Mouse (Mus musculus) neural tube, embryonic 15.5 days (tissue): ENCODE measurements around the gene Bcas3. TPM values are rescaled to one million over a fixed set of nuclear protein-coding genes. Genes with fewer than 3 reads are reported as not detected.

Experiments used
- ATAC-seq: fragments of 200-750 bp; cut with Nextera tagmentation; 2 replicates; pipeline ENCODE4 v1.8.0; 2017; ENCODE audit warnings: mild to moderate bottlenecking, moderate TSS enrichment, moderate library complexity; ENCODE audit not compliant: low FRiP score
- H3K27ac ChIP-seq: fragments of 300-500 bp; sonication (generic); replicated peaks from 2 replicates; pipeline ENCODE4 v1.5.1; 2015; ENCODE audit warnings: mild to moderate bottlenecking, inconsistent platforms
- H3K27me3 ChIP-seq: fragments of 300-500 bp; sonication (generic); replicated peaks from 2 replicates; pipeline ENCODE4 v1.6.1; 2015; ENCODE audit warnings: inconsistent platforms
- H3K36me3 ChIP-seq: fragments of 300-500 bp; sonication (generic); 2 replicates; pipeline ENCODE4 v1.6.1; 2015; ENCODE audit warnings: inconsistent platforms
- H3K4me1 ChIP-seq: fragments of 300-500 bp; sonication (generic); 2 replicates; pipeline ENCODE4 v1.6.1; 2015; ENCODE audit warnings: inconsistent platforms
- H3K4me2 ChIP-seq: fragments of 300-500 bp; sonication (generic); 2 replicates; pipeline ENCODE4 v1.6.1; 2015; ENCODE audit warnings: inconsistent platforms, mild to moderate bottlenecking, moderate library complexity
- H3K4me3 ChIP-seq: fragments of 300-500 bp; sonication (generic); replicated peaks from 2 replicates; pipeline ENCODE4 v1.5.1; 2015; ENCODE audit warnings: mild to moderate bottlenecking, inconsistent platforms
- H3K9ac ChIP-seq: fragments of 300-500 bp; sonication (generic); replicated peaks from 2 replicates; pipeline ENCODE4 v1.6.1; 2015; ENCODE audit warnings: mild to moderate bottlenecking, inconsistent platforms
- H3K9me3 ChIP-seq: fragments of 300-500 bp; sonication (generic); replicated peaks from 2 replicates; pipeline ENCODE4 v1.6.1; 2016; ENCODE audit warnings: inconsistent platforms
- WGBS: fragments of 180-500 bp; shearing (Covaris S2); methylation state at CpG from one replicate; pipeline ENCODE4 v1.1.7; 2015; ENCODE audit warnings: mixed read lengths; 5-methylcytosine and 5-hydroxymethylcytosine counted together
- polyA plus RNA-seq: library from polyadenylated mRNA; unstranded; fragments of >200 nt; fragmentation: Nextera tagmentation; extraction: Ambion mirVana; gene quantifications from 2 replicates; pipeline ENCODE4 v1.2.1, GENCODE M21; 2015

Bcas3 gene
- 30.0 and 31.6 TPM in 2 replicates for polyA plus RNA-seq

- H3K4me3 ChIP-seq, result peak within 1 kb of the TSS; percentile 79
- peak within 1 kb of the TSS; percentile 72 for H3K27ac ChIP-seq
- H3K4me1 ChIP-seq, result peaks cover 12% of the 10 kb centered on the region
- ATAC-seq, result peak; percentile 99
- H3K9ac ChIP-seq, result peak within 1 kb of the TSS; percentile 87
- H3K4me2 ChIP-seq, result peak within 1 kb of the TSS; percentile 90
- WGBS, result under 1% methylated on average over 47 of the region's 47 CpGs
- H3K9me3 ChIP-seq, result no peaks in the 10 kb centered on the region
- H3K36me3 ChIP-seq, result no peaks in the 10 kb centered on the region
- H3K27me3 ChIP-seq, result no peaks in the 10 kb centered on the region
Observed at GRCm38 (mm10) chr11:85352539-85353380, at the start of gene Bcas3. Gene Bcas3 (plus strand): TSS chr11:85353167.

DNA sequence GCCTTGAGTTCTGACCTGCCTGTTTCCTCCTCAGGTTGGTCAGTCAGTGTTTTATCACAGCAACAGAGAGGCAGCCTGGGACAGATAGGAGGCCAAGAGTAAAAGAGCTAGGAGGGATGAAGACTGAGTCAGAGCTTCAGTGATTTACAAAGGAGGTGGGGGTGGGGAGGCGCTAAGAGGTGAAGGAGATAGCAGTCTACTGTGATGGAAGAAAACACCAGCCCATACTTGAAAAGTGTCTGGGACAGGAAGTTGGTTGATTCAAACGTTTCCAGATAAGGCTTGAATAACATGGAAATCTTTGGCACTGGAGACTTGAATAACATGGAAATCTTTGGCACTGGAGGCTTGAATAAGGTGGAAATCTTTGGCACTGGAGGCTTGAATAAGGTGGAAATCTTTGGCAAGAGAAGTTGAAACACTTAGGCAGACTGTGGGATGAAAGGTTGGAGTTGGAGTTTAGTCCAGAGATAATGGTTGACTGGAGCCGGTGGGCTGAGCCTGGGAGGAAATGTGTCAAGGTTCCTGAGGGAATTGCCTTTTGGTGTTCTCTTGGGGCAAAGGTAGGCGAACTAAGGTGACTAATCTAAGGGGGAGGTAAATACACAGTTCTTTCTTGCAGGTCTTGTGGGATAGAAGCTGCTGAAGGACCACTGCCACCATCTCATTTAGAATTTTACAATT, 46.2 kb upstream of the Bcas3 start:
- H3K9me3 ChIP-seq, result no peaks in the 10 kb centered on the region
- no peak for ATAC-seq
- no peaks in the 10 kb centered on the region for H3K27me3 ChIP-seq
- H3K27ac ChIP-seq, result no peak overlapping the region
- H3K9ac ChIP-seq, result no peak overlapping the region
- H3K4me1 ChIP-seq, result no peaks in the 10 kb centered on the region; the same call in 1 of the 2 replicates
- no peak overlapping the region for H3K4me3 ChIP-seq
- H3K4me2 ChIP-seq, result no peak overlapping the region
- no peaks in the 10 kb centered on the region for H3K36me3 ChIP-seq
- 68% methylated on average over 4 of the region's 4 CpGs for WGBS

DNA sequence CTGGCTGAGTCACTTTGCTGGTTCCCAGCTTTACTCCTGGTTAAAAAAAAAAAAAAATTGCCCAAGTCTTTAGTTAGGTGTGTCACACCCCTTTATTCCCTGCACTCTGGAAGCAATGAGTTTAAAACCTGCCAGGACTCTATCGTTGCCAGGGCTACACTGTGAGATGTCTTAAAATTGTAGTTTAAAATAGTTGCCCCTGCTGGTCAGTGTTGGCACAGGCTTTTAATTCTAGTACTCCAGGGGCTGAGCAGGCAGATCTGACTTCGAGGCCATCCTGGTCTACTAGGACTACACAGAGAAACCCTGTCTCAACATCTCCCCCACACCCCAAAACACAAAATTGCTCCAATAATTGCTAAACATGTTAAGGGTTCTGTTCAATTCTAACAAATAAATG, 44.2 kb upstream of the Bcas3 start:
- 71% methylated on average over 2 of the region's 2 CpGs for WGBS
- no peaks in the 10 kb centered on the region for H3K36me3 ChIP-seq
- peaks cover 17% of the 10 kb centered on the region for H3K4me1 ChIP-seq
- no peak for ATAC-seq
- H3K27me3 ChIP-seq, result no peaks in the 10 kb centered on the region
- no peak overlapping the region for H3K9ac ChIP-seq
- H3K4me3 ChIP-seq, result no peak overlapping the region
- no peak overlapping the region for H3K4me2 ChIP-seq
- no peak overlapping the region for H3K27ac ChIP-seq
- H3K9me3 ChIP-seq, result no peaks in the 10 kb centered on the region

DNA sequence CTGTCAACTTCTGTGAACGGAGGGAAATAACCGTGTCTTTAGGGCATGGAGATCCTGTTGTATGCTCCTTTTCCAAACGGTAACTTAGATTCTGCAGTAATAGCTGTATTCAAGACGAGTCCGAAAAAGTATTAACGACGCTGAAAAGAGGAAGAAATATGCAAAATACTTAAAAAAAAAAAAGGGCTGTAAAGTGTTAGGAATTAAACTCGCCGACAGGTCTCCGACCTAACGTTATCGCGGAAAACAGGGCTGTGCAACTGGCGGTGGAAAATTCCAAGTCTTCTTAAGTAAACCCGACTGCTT, 42.6 kb upstream of the Bcas3 start:
- Histone ChIP-seq H3K4me1 (peaks cover 27% of the 10 kb centered on the region), H3K36me3 (no peaks in the 10 kb centered on the region), H3K27me3 (no peaks in the 10 kb centered on the region), H3K4me2 (peak overlapping the region; percentile 93), H3K27ac (peak overlapping the region; percentile 76; the same call in 1 of the 2 replicates), H3K9ac (peak overlapping the region; percentile 64), H3K9me3 (no peaks in the 10 kb centered on the region), H3K4me3 (peak overlapping the region; percentile 84)
- 2% methylated on average over 15 of the region's 15 CpGs for WGBS
- no peak for ATAC-seq

DNA sequence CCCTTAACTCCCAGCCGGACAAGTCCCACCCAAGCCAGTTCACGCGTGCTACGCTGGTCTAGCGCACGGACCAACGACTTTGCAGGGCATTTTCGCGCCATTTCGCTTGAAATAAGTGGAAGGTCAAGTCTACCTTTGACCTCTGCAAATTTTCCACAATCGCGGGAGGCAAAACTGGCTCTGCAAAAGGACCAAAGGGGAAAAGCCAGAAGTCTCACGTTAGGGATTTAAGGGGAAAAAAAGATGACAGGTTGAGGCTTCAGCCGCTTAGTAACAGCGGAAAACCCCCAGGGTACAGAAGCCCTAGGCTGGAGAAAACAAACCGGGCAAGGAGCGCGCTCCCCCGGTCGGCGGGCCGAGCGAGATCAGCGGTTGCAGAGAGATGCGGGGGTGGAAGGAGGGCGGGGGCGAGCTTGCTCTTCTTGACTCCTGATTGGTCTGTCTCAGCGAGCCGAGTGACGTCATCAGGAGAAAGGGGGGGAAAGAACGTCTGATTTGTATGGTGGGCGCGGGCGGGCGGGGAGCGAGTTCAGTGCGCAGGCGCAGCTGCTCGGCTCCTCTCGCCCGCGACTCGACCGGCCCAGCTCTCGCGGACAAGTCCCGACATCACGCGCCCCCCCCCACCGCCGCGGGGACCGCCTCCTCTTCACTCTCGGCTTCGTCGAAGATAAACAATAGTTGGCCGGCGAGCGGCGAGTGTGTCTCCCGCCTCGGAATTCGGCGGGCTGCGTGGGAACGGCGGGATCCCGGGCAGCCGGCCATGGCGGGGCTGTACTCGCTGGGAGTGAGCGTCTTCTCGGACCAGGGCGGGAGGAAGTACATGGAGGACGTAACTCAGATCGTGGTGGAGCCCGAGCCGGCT, 42.0 kb upstream of the Bcas3 start, which contains the start of gene Ppm1d:
Gene Ppm1d (plus strand): TSS at position 532 of the 862 bp plus-strand sequence.
- Histone ChIP-seq H3K27me3 (no peaks in the 10 kb centered on the region), H3K36me3 (no peaks in the 10 kb centered on the region), H3K4me2 (peak within 1 kb of the TSS; percentile 93), H3K9me3 (no peaks in the 10 kb centered on the region), H3K27ac (peak within 1 kb of the TSS; percentile 94), H3K9ac (peak within 1 kb of the TSS; percentile 81), H3K4me3 (peak within 1 kb of the TSS; percentile 84), H3K4me1 (peaks cover 27% of the 10 kb centered on the region)
- under 1% methylated on average over 67 of the region's 78 CpGs for WGBS
- ATAC-seq, result peak; percentile 95

DNA sequence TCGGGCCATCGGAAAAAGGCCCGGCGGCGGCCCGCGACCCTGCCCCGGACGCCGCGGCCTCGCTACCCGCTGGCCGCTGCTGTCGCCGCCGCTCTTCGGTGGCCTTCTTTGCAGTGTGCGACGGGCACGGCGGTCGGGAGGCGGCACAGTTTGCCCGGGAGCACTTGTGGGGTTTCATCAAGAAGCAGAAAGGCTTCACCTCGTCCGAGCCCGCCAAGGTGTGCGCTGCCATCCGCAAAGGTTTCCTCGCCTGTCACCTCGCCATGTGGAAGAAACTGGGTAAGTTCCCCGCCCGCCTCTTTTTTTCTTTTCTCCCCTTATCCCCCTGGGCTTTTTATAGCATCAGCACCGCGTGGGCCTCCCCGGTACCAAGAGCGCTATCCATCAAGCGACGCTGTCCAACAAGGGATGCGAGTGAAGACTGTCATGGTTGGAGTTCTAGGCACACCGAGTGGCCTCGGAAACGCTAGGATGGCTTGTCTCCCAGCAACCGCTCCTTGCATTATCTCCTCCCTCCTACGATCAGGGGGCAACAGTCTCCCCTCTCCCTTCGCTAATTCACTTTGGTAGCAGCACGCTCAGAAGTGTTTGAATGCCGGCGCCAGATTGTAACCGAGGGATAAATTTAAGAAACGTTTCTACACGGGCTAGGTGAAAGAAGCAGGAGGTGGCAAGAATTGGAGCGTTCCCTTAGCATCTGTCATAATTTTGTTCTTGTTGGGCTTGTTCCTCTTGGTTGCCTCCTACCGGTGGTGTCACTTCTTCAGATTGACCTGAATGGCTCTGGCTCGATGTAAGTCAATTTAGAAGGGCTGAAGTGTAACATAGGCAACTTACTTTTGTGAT, 41.1 kb upstream of the Bcas3 start:
- peak overlapping the region; percentile 94 for H3K27ac ChIP-seq
- H3K4me1 ChIP-seq, result peaks cover 27% of the 10 kb centered on the region
- H3K36me3 ChIP-seq, result no peaks in the 10 kb centered on the region
- peak overlapping the region; percentile 81 for H3K9ac ChIP-seq
- H3K9me3 ChIP-seq, result no peaks in the 10 kb centered on the region
- peak overlapping the region; percentile 84 for H3K4me3 ChIP-seq
- ATAC-seq, result peak; percentile 18
- H3K4me2 ChIP-seq, result peak overlapping the region; percentile 69
- under 1% methylated on average over 56 of the region's 56 CpGs for WGBS
- no peaks in the 10 kb centered on the region for H3K27me3 ChIP-seq

GRCm38 (mm10) chr11:85312818-85313217, 40.1 kb upstream of the Bcas3 start:
- no peaks in the 10 kb centered on the region for H3K36me3 ChIP-seq
- no peak overlapping the region for H3K9ac ChIP-seq
- no peaks in the 10 kb centered on the region for H3K27me3 ChIP-seq
- no peaks in the 10 kb centered on the region for H3K9me3 ChIP-seq
- ATAC-seq, result no peak
- WGBS, result 15% methylated on average over 2 of the region's 2 CpGs
- H3K4me3 ChIP-seq, result peak overlapping the region; percentile 84
- H3K4me1 ChIP-seq, result peaks cover 27% of the 10 kb centered on the region
- H3K27ac ChIP-seq, result no peak overlapping the region
- peak overlapping the region; percentile 69 for H3K4me2 ChIP-seq

DNA sequence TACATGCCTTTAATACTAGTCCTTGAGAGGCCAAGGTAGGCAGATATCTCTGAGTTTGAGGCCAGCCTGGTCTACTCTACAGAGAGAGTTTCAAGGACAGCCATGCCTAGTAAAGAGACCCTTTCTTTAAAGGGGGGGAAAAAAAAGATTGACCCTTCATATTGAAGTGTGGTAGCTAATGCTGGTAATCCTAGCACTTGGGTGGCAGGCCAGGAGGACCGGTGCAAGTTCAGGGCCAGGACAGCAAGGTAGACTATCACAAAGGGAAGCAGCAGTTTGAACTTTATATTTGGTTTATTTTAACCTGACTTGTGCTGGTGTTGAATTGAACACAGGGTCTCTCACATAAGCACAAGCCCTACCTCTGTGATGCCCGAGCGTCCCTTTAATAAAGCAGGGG, 39.6 kb upstream of the Bcas3 start:
- WGBS, result 80% methylated on average over 3 of the region's 3 CpGs
- Histone ChIP-seq H3K27ac (no peak overlapping the region), H3K9ac (no peak overlapping the region), H3K4me3 (peak overlapping the region; percentile 84), H3K9me3 (no peaks in the 10 kb centered on the region), H3K27me3 (no peaks in the 10 kb centered on the region), H3K4me1 (peaks cover 27% of the 10 kb centered on the region), H3K36me3 (no peaks in the 10 kb centered on the region), H3K4me2 (peak overlapping the region; percentile 69)
- ATAC-seq, result no peak

- Histone ChIP-seq H3K9me3 (no peaks in the 10 kb centered on the region), H3K27me3 (no peaks in the 10 kb centered on the region), H3K9ac (no peak overlapping the region), H3K4me2 (no peak overlapping the region), H3K27ac (no peak overlapping the region), H3K4me3 (no peak overlapping the region), H3K36me3 (no peaks in the 10 kb centered on the region), H3K4me1 (no peaks in the 10 kb centered on the region)
- no peak for ATAC-seq
- 76% methylated on average over 9 of the region's 9 CpGs for WGBS
Observed at GRCm38 (mm10) chr11:85323567-85324330, 29.2 kb upstream of the Bcas3 start.

- no peak overlapping the region for H3K4me3 ChIP-seq
- H3K27ac ChIP-seq, result no peak overlapping the region
- 0 out of 2 replicates have a peak, but pooled peaks cover 2% of the 10 kb centered on the region for H3K4me1 ChIP-seq
- H3K9ac ChIP-seq, result no peak overlapping the region
- H3K36me3 ChIP-seq, result peaks cover 13% of the 10 kb centered on the region
- no peaks in the 10 kb centered on the region for H3K27me3 ChIP-seq
- no peak overlapping the region for H3K4me2 ChIP-seq
- no peak for ATAC-seq
- H3K9me3 ChIP-seq, result no peaks in the 10 kb centered on the region
- 89% methylated on average over 3 of the region's 3 CpGs for WGBS
Observed at GRCm38 (mm10) chr11:85328717-85329116, 24.2 kb upstream of the Bcas3 start.
